Mouse (Mus musculus) lung, embryonic 15.5 days (tissue): ENCODE data around the gene Mxi1. TPM values are rescaled to one million over a fixed set of nuclear protein-coding genes. Genes with fewer than 3 reads are reported as not detected.

Experiments
- ATAC-seq: fragments of 200-750 bp; cut with Nextera tagmentation; 2 replicates; pipeline ENCODE4 v1.8.0; 2017; ENCODE audit warnings: moderate number of reproducible peaks, borderline replicate concordance; ENCODE audit not compliant: low FRiP score, low TSS enrichment; ENCODE audit errors: extremely low read depth
- H3K27ac ChIP-seq: fragments of 300-500 bp; sonication (generic); 2 replicates; pipeline ENCODE4 v1.5.1; 2015; ENCODE audit warnings: moderate library complexity, mild to moderate bottlenecking, inconsistent platforms
- H3K27me3 ChIP-seq: fragments of 300-500 bp; sonication (generic); 2 replicates; pipeline ENCODE4 v1.6.1; 2015; ENCODE audit warnings: inconsistent platforms
- H3K36me3 ChIP-seq: fragments of 300-500 bp; sonication (generic); 2 replicates; pipeline ENCODE4 v1.6.1; 2015; ENCODE audit warnings: inconsistent platforms
- H3K4me1 ChIP-seq: fragments of 300-500 bp; sonication (generic); 2 replicates; pipeline ENCODE4 v1.6.1; 2015; ENCODE audit warnings: inconsistent platforms
- H3K4me2 ChIP-seq: fragments of 300-500 bp; sonication (generic); 2 replicates; pipeline ENCODE4 v1.6.1; 2015; ENCODE audit warnings: inconsistent platforms, mild to moderate bottlenecking, moderate library complexity
- H3K4me3 ChIP-seq: fragments of 300-500 bp; sonication (generic); 2 replicates; pipeline ENCODE4 v1.5.1; 2015; ENCODE audit warnings: mild to moderate bottlenecking, inconsistent platforms
- H3K9ac ChIP-seq: fragments of 300-500 bp; sonication (generic); 2 replicates; pipeline ENCODE4 v1.6.1; 2015; ENCODE audit warnings: inconsistent platforms
- H3K9me3 ChIP-seq: fragments of 300-500 bp; sonication (generic); 2 replicates; pipeline ENCODE4 v1.6.1; 2016; ENCODE audit warnings: inconsistent platforms
- WGBS: fragments of 180-500 bp; shearing (Covaris S2); methylation state at CpG from one replicate; pipeline ENCODE4 v1.1.7; 2015; 5-methylcytosine and 5-hydroxymethylcytosine counted together
- polyA plus RNA-seq: library from polyadenylated mRNA; unstranded; fragments of >200 nt; fragmentation: Nextera tagmentation; extraction: Ambion mirVana; gene quantifications from 2 replicates; pipeline ENCODE4 v1.2.1, GENCODE M21; 2015

Gene Mxi1
- polyA plus RNA-seq, 1 experiment from 2014 or later, result 38.4 TPM

GRCm38 (mm10) chr19:53408398-53408797, 98.1 kb downstream of the Mxi1 start:
- H3K4me2 ChIP-seq, result no peak overlapping the region
- H3K9me3 ChIP-seq, result no peaks in the 10 kb centered on the region
- H3K4me3 ChIP-seq, result no peak overlapping the region
- H3K27ac ChIP-seq, result no peak overlapping the region
- ATAC-seq, result peak; percentile 53; the same call in 1 of the 2 replicates
- no peak overlapping the region for H3K9ac ChIP-seq
- 54% methylated on average over 8 of the region's 8 CpGs for WGBS
- H3K36me3 ChIP-seq, result no peaks in the 10 kb centered on the region
- H3K4me1 ChIP-seq, result peaks cover 21% of the 10 kb centered on the region
- H3K27me3 ChIP-seq, result no peaks in the 10 kb centered on the region

DNA sequence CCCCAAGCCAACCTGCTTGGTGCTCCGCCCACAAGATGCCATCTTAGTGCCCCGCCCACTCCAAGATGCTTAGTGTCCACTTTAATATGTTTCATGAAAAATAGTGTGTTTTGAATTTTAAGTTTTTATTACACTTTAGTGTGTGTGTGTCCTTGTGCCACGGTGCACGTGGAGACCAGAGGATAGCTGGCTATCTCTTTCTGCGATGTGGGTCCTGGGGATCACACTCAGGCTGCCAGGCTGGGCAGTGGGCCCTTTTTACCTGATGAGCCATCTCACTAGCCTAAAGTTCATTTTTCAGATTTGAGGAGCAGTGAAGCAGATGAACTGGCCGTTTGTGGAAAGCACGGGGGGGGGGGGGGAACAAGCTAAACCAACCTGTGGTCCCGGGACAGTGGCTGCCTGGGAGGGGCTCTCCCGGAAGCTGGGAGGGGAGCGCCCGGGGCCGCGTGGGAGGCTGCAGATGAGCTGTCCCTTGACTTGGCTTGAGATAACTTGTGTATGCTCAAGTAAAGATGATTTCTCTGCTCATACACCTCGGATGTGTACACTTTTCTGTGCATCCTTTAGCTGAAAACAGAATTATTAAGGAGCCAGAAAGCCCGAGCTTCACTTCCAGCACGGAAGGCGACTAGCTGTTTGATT, 99.5 kb downstream of the Mxi1 start:
- Histone ChIP-seq H3K4me2 (no peak overlapping the region), H3K9me3 (no peaks in the 10 kb centered on the region), H3K36me3 (no peaks in the 10 kb centered on the region), H3K9ac (no peak overlapping the region), H3K4me3 (no peak overlapping the region), H3K4me1 (peaks cover 21% of the 10 kb centered on the region), H3K27ac (no peak overlapping the region), H3K27me3 (no peaks in the 10 kb centered on the region)
- 51% methylated on average over 17 of the region's 17 CpGs for WGBS
- no peak for ATAC-seq

GRCm38 (mm10) chr19:53412149-53412848, 102.0 kb downstream of the Mxi1 start:
- H3K27ac ChIP-seq, result peak overlapping the region; percentile 39
- WGBS, result 16% methylated on average over 6 of the region's 6 CpGs
- peaks cover 21% of the 10 kb centered on the region for H3K4me1 ChIP-seq
- H3K9me3 ChIP-seq, result no peaks in the 10 kb centered on the region
- H3K4me3 ChIP-seq, result no peak overlapping the region
- no peak overlapping the region for H3K9ac ChIP-seq
- ATAC-seq, result no peak
- H3K4me2 ChIP-seq, result no peak overlapping the region
- H3K36me3 ChIP-seq, result no peaks in the 10 kb centered on the region
- H3K27me3 ChIP-seq, result no peaks in the 10 kb centered on the region

- no peak overlapping the region for H3K9ac ChIP-seq
- no peaks in the 10 kb centered on the region for H3K36me3 ChIP-seq
- H3K4me1 ChIP-seq, result peaks cover 21% of the 10 kb centered on the region
- no peaks in the 10 kb centered on the region for H3K9me3 ChIP-seq
- ATAC-seq, result no peak
- H3K4me3 ChIP-seq, result no peak overlapping the region
- H3K27ac ChIP-seq, result no peak overlapping the region
- no peak overlapping the region for H3K4me2 ChIP-seq
- no peaks in the 10 kb centered on the region for H3K27me3 ChIP-seq
- WGBS, result 67% methylated on average over 15 of the region's 15 CpGs
These were observed 103.5 kb downstream of the Mxi1 start for GRCm38 (mm10) chr19:53413617-53414380.

DNA sequence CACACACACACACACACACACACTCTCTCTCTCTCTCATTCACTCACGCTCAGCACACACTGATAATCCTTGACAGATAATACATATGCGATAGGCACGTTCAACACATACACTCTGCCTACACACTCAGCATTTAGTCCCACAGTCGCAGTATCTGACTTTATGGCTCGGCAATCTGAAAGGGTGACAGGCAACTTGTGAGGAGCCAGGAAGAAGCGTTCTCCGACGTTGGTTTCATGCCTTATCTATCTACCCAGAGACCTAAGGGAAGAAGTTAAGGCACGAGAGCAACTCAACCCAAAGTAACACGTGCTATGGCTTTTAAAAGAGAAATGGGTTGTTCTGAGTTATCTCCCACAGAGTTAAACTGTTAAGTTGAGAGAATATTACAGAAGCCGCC, 104.3 kb downstream of the Mxi1 start:
- H3K4me2 ChIP-seq, result no peak overlapping the region
- H3K36me3 ChIP-seq, result no peaks in the 10 kb centered on the region
- H3K9ac ChIP-seq, result no peak overlapping the region
- H3K4me1 ChIP-seq, result peaks cover 20% of the 10 kb centered on the region
- no peak overlapping the region for H3K4me3 ChIP-seq
- WGBS, result 57% methylated on average over 11 of the region's 11 CpGs
- no peaks in the 10 kb centered on the region for H3K27me3 ChIP-seq
- no peaks in the 10 kb centered on the region for H3K9me3 ChIP-seq
- H3K27ac ChIP-seq, result no peak overlapping the region
- no peak for ATAC-seq

- WGBS, result 83% methylated on average over 17 of the region's 17 CpGs
- H3K36me3 ChIP-seq, result no peaks in the 10 kb centered on the region
- no peak overlapping the region for H3K4me2 ChIP-seq
- H3K4me3 ChIP-seq, result no peak overlapping the region
- no peak overlapping the region for H3K27ac ChIP-seq
- H3K9me3 ChIP-seq, result no peaks in the 10 kb centered on the region
- no peak for ATAC-seq
- H3K27me3 ChIP-seq, result no peaks in the 10 kb centered on the region
- peaks cover 14% of the 10 kb centered on the region for H3K4me1 ChIP-seq
- no peak overlapping the region for H3K9ac ChIP-seq
These were observed 104.9 kb downstream of the Mxi1 start for GRCm38 (mm10) chr19:53415198-53415597.

DNA sequence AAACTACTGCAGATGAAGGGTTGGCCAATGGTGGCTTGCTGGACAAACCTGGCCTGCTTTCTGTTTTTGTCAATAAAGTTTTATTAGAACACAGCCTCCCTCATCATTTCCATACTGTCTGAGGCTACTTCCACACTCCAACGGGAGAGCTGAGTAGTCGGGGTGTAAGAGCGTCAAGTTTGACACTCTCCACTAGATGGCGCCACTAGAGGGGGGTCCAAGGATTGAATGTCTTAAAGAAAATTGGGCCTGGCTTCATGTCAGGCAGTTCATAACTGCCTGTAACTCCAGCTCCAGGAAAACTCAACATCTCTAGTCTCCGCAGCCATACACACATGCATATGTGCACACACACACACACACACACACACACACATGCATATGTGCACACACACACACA, 109.5 kb downstream of the Mxi1 start:
- Histone ChIP-seq H3K27ac (no peak overlapping the region), H3K4me2 (no peak overlapping the region), H3K4me3 (no peak overlapping the region), H3K9me3 (no peaks in the 10 kb centered on the region), H3K36me3 (no peaks in the 10 kb centered on the region), H3K4me1 (peaks cover 20% of the 10 kb centered on the region; the same call in 1 of the 2 replicates), H3K9ac (no peak overlapping the region), H3K27me3 (no peaks in the 10 kb centered on the region)
- ATAC-seq, result no peak
- WGBS, result 46% methylated on average over 5 of the region's 5 CpGs

DNA sequence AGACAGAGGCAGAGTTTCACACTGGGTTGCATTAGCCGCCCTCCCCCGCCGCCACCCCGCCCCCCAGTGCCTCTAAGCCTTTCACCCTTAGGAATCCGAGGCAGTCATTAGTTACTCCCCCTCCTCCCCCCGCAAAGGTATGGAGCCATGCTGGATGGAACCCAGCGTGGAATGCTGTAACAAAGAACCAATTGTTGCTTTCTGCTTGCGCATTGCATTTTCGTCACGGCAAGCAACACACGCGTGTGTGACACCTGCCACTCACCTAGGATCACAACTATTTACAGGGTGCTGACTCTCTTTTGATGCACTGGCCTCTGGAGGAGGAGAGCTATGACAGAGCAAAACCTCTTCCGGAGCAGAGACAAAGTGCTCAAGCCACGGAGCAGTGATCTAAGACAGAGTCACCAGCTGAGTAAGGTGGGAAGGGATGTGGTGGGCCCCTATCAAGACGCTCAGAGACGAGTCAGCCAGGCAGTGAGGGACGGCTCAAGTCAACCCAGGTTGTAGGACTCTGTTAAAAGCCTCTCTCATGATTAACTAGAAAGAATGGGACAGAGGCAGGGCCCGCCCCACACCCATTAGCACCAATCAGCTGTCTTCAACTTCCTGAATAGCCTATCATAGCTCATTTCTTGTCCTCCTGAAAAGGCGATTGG, 110.7 kb downstream of the Mxi1 start:
- H3K4me3 ChIP-seq, result peak overlapping the region; percentile 44
- peak overlapping the region; percentile 90 for H3K27ac ChIP-seq
- peak overlapping the region; percentile 79 for H3K4me2 ChIP-seq
- peaks cover 20% of the 10 kb centered on the region; the same call in 1 of the 2 replicates for H3K4me1 ChIP-seq
- H3K9me3 ChIP-seq, result no peaks in the 10 kb centered on the region
- no peaks in the 10 kb centered on the region for H3K36me3 ChIP-seq
- WGBS, result 1% methylated on average over 19 of the region's 19 CpGs
- peak overlapping the region; percentile 45 for H3K9ac ChIP-seq
- no peaks in the 10 kb centered on the region for H3K27me3 ChIP-seq
- peak; percentile 91 for ATAC-seq

DNA sequence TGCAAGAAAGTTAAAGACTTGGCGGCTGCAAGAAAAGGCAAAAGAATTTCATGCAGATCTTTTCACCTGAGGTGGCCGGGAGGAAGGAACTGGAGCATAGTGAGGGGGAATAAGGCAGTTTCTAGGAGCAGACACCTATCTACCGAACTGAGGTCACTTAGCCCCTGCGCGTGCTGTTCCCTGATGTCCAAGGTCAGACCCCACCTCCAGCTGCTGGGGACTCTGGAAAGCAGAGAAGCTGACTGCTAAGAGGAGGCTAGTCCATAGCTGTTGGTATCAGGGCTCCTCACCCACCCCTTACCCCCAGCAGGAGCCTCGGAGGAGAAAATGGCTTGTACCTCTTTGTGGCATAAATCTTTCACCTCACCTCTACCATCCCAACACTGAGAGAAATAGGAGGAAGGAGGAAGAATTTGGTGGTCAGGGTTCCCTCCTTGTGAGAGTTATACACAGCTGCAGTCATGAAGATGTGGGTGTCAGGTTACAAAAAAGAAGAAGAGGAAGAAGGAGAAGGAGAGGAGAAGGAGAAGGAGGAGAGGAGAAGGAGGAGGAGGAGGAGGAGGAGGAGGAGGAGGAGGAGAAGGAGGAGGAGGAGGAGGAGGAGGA, 111.4 kb downstream of the Mxi1 start:
- Histone ChIP-seq H3K4me3 (peak overlapping the region; percentile 44), H3K36me3 (no peaks in the 10 kb centered on the region), H3K9me3 (no peaks in the 10 kb centered on the region), H3K9ac (no peak overlapping the region), H3K4me1 (peaks cover 20% of the 10 kb centered on the region; the same call in 1 of the 2 replicates), H3K27ac (peak overlapping the region; percentile 90), H3K27me3 (no peaks in the 10 kb centered on the region), H3K4me2 (peak overlapping the region; percentile 79)
- no peak for ATAC-seq
- 2% methylated on average over 6 of the region's 6 CpGs for WGBS

DNA sequence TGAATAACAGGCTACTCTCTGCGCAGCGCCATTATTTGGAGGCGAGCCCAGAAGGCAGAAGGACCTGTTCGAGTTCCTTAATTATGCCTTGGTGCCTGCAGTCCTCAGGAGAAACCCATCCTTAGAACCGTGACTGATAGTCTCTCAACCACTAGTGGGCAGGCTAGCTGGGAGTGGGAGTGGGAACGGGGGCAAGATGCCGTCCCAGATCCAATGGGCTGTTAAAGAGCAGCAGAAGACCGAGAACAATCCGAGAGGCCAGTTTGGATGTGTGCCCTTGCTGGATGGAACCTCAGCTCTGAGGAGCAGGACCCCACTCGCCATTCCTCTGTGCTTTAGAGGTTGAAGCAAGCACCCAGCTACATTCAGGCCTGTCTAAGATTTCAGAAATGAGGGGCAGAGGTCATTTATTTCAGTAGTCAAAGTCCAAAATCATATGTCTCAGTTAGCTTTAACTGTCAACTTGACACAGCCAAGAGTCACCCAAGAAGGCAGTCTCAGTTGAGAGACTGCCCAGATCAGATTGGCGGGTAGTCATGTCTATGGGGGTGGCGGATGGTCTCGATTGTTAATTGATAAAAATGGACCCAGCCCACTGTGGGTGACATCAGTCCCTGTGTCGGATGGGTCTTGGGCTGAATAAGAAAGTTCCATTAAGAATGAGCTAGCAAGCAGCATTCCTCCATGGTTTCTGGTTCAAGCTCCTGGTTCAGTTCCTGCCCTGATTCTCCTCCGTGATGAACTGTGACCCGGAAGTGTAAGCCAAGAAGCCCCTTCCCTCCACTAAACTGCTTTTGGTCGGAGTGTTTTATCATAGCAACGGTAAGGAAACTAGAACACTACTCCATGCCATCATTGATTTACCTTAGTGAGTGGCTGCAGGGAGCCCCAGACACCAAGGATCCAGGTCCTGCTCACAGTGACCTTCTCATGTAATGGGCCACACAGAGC, 112.3 kb downstream of the Mxi1 start:
- H3K9me3 ChIP-seq, result no peaks in the 10 kb centered on the region
- H3K36me3 ChIP-seq, result no peaks in the 10 kb centered on the region
- no peaks in the 10 kb centered on the region for H3K27me3 ChIP-seq
- H3K4me1 ChIP-seq, result peaks cover 27% of the 10 kb centered on the region
- no peak for ATAC-seq
- no peak overlapping the region for H3K4me2 ChIP-seq
- 56% methylated on average over 18 of the region's 18 CpGs for WGBS
- no peak overlapping the region for H3K4me3 ChIP-seq
- no peak overlapping the region for H3K9ac ChIP-seq
- H3K27ac ChIP-seq, result no peak overlapping the region
